Mouse (Mus musculus) retina, adult 2 months (tissue): ENCODE measurements around the gene Ica1.

ENCODE experiments used
- DNase-seq: peaks from one replicate; pipeline ENCODE4 v3.0.0-alpha.2; 2012; ENCODE audit warnings: low read depth, low spot score

Ica1 gene

DNA sequence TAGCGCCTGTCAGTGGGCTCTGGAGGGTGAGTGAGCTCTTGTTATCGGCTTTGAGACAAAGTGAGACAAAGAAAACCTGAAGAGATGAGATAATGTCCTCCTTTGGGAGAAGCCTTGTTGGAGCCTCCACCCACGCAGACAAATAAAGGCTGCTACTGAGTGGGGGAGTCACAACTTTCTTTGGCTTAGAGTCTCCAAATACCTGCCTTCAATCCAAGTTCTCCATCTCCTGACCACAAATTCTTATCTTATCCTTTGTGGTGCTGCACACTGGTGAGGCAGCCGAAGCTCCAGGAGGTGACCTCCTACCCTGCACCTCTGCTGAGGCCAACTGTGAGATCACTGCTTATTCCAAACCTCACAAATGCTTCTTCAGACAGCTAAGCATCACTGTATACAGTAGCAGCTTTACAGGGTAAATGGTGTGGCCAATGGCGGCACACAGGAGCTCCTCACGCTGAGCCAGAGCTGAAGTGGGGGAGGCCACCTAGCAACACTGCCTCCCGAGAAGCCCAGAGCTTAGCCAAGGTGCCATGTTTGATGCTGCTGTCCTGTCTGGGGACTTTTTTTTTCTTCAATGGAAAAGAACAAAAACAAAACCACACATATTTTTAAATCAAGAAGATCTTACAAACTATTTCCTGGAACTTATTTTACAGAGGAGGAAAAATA, 130.6 kb downstream of the Ica1 start:
- DNase-seq: no peak

DNA sequence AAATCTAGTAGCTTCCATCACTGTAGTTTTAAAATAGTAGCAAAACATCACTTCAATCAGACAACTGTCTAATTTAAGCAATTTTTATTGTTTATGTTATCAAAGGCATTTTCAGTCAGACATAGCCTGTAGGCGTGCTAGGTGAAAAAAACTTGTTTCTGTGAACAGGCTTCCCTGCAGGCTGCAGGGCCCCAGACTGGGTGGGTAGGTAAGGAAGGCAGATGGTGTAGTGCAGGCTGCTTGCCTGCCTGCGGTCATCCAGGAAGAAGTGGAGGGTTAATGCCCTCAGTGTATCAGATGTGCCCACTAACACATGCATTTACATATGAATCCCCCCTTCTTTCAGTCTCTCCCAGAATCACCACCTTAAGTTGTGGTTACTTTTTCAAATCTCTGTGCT, 132.6 kb downstream of the Ica1 start:
- DNase-seq: no peak

DNA sequence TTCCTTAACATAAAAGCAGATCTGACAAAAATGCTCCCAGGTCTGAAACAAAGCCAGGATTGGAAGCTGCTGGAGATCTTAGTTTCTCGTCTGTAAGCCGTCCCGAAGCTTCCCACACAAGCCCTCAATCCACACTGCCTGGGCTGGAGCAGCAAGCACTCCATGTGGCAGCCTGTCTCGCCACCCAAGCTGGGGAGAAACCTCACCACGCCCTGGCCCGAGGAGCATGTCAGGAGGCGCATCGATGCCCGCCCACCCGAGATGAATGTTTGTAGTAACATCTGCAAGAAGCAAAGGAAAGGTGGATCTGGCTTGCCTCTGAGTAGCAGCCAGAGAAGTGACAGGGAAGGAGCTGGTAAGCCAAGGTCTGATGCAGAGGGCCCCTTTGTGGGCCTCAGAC, 133.6 kb downstream of the Ica1 start:
- no peak for DNase-seq

DNA sequence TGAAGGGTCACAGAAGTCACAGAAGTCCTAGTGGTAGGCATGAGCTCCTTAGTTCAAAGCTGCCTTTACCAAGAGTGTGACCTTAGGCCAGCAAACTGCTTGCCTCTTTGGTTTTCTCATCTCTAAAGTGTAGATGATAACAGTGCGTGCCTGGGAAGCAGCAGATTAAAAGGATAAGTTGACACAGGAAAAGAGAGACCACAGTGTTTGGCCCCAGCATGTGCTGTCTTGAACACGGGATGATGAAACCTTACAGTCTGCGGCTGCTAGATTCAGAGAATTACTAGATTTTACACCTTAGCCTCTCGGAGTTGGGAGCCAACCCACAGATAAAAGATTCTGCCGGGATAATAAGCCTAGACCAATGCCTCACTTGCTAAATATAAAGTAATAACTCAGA, 137.4 kb downstream of the Ica1 start:
- DNase-seq: no peak

DNA sequence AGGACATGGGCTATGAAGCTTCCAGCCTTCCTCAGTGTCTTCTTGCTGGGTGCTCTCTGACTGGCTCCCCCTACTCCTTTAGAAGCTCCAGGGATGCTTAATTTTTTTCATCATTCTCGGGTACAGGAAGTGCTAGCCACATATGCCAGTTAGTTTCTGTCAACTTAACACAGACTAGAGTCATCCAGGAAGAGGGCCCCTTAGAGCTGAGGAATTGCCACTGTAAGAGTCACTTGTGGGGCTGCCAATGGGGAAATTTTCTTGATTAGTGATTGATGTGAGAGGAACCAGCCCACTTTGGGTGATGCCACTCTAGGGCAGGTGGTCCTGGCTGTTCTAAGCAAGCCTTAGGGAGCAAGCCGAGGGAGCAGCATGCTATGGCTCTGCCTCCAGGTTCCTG, 138.8 kb downstream of the Ica1 start:
- DNase-seq: no peak

DNA sequence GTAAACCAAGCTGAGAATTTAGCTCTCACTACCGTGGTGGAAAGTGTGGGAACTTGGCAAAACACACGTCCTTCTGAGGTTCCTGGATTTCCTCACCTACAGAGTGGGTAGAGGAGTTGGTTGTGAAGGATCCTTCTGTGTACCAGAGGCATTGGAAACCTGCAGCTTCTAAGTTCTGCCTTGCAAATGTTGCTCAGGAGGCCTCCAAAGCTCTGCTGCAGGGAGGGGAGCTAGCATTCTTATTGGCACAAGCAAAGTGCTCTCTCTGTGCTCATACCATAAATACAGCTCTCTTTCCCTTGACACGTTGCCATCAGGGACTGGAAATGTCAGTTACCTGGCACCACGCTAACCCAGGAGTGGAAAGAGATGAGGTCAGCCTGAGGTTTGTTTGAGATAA, 139.4 kb downstream of the Ica1 start:
- no peak for DNase-seq

DNA sequence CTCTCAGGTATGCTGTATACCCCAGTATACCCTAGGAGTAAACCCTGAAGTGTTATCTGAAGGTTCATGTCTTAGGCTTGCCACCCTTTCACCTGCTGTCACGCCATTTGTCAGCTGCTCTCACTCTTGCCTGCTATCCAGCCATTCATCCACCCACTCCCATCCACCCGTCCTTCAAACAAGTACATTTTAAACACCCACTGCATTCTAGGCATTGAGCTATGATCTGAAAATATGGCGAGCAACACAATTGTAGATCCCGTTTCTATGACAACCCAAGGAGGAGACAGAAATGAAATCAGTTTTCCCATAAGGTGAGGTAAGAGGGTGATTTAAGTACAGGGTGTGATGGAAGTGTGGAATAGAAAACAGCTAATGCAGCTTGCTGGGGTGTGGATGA, 140.2 kb downstream of the Ica1 start:
- DNase-seq: no peak

DNA sequence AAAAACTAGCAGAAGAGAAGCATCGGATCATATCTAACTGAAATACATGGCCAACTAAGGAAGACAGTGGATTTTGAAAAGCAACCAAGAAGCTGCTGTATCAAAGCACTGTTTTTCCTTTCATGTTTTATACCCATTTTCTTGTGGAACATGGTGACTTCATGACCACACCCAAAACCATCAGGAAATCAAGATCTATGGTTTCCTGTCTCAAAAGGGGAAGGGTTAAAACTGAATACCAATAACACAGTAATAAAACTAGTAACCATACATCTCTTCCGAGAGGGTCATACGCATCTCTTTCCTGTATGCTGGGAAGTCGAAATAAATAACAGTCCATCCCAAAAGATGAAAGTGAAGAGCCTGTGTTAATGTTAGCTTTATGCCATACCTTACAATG, 145.6 kb downstream of the Ica1 start:
- no peak for DNase-seq

DNA sequence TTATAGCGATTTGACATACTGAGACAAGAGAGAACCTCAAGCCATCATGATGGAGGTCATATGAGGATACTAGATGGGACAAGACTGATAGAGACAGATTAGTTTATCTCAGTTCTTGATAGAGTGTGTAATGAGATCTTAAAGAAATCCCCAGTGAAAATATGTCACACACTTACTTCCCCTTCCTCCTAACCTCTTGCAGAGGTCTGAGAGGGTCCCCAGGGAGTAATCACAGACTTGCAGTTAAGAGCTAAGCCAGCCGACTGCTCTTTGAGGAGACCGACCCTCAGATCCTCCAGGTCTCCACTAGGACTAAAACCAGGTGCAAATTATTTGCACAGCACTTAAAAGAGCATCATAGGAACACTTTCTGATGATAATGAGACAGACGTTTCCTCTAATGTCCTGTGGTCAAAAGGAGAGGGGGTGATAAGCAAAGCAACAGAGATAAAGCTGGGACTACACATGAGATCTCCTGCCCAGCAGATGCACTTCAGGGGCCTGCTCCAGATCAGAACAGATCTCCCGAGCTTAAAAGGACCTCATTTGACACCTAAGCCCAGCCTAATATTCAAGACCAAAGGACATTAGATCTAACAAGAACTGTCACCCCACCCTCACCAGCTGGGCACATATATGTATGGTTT, 146.2 kb downstream of the Ica1 start:
- no peak for DNase-seq

DNA sequence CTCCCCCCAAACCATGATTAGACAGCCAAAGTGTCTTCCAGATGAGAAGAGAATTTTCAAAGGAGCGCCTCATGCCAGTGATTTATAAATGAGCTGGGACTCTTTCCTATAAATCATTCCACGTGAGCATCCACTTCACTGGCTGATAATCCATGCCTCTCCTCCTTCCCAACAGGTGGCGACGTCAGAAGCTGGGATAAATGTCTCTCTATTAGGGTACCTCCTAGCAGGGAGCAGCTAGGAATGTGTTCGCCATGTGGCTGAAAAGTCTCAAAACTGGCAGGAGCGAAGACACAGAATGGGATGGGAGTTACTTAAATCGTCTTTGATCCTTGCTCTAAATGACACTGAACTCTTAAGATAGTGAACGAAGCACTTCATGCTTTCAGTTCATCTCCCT, 146.9 kb downstream of the Ica1 start:
- DNase-seq: no peak

DNA sequence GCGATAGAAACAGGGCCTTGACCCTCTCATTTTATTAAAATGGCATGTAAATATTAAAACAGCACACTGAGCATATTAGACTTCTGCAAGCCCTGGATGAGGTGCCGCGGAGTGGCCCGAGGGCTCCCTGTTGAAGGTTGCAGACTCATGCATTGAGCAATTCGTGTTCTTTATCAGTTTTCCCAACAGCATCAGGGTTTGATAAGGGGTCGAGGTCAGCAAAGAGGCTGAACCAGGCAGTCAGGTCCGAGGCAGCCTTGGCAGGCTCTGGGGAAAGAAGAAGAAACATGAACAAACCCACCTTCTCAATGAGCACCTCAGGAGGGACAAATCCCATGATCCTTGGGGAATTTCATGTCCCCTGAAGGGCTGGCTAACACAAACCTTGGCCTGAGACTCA, 147.8 kb downstream of the Ica1 start:
- no peak for DNase-seq

DNA sequence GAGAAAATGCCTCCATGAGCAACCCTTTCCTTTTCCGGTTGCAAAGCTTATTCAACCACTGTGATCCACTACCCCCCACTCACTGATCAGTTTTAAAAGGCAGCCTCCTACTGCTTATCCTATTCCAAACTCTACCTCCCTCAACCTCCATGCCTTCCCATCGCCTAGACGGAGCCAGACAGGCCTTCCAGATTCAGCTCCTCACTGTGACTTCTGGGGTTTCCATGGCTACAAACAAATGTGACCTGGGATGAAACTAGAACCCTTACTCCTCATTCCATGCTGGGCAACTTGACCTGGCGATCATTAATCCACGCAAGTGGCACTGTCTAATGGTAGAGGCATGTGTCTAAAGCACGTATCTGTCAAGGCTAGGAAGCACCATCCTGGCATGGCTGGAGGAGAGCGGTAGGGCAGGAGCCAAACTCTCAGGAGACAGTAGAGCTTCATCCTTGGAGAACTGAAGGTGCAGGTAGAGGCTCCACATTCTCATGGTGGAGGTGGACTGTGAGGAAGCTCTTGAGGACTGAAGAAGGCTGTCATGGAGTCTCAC, 149.5 kb downstream of the Ica1 start:
- DNase-seq: no peak

DNA sequence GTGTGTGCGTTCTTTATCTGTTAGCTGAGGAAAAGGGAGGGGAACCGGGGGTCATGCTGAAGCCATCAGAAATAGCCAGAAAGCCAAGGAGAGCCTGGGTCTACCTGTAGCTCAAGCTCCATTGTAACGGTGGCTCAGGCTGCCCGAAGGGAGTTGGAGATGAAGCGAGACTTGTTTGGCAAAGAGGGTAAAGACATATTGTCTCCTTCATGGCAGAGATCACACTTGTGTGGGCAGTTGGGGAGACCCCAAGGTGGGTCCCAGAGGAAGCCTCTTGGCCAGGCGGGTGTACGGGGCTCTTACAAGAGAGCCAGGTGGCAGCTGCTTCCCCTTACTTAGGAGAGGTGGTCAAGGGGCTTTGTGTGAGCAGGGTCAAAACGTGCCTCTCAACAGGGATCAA, 150.1 kb downstream of the Ica1 start:
- DNase-seq: no peak

DNA sequence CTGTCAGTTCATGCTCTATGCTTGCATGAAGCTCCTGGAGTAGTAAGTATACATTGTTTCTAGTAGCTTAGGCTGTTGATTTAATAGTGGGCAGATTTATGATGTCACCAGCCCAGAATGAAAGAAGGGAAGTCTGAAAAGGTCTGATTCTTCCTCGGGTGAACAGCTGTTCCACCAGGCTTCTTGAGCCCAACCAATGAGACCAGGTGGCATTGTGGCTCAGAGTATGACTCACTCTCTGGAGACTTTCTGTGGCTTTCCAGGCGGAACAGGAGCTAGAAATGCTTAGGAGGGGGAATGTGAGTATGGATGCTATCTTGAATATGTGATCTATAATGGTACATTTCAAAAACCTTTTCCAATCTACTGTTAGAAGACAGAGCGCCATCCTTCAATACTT, 155.2 kb downstream of the Ica1 start:
- DNase-seq: no peak

DNA sequence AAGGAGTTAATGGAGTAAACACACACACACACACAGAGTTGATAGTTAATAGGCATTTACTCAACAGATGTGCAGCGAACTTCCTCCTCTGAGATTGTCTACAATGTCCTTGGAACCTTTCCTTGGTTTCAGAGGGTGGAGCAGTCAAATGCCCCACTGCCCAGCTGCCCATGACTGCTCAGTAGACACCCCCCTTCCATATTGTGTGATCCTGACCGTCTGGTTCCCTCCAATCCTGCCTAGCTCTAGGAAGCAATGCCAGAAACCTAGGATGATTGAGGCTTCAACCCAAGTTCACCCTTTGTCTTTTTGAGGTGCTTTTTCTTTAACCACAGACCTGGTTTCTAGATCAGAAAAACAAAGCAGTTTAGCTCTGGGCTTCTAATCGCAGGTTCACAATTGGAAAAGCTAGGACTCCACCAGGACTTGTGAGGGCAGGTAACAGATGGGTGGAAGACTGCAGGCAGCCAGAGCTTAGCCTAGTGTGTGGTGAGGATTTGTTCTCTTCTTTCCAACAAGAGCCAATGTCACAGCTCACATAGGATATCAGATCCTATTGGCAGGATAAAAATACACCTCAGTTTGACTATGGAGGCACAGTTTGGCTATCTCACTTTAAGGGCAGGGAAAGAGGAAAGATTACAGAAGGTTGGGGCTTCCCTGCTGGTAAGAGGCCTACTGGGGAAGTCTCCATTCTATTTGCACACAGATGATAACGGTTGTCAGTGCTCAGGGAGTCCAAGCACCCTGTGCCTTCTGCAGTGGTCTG, 158.5 kb downstream of the Ica1 start:
- no peak for DNase-seq

DNA sequence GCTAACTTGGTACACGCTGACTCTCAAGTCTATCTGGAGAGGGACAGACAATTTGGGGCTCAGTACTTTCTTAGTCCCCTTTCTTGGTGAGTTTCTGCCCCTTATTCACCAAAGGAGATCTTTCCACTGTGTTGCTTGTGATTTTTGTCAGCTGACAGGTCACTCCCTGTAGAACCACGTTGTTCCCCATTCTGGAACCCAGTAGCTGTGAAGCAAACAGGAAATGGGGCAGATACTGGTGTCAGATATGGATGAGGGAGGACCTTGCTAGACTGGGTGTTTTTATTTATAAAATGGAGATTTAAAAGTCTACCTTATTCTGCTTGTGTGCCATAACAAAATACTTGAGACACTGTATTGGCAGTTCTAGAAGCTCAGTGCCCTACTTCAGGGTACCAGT, 160.9 kb downstream of the Ica1 start:
- DNase-seq: no peak

DNA sequence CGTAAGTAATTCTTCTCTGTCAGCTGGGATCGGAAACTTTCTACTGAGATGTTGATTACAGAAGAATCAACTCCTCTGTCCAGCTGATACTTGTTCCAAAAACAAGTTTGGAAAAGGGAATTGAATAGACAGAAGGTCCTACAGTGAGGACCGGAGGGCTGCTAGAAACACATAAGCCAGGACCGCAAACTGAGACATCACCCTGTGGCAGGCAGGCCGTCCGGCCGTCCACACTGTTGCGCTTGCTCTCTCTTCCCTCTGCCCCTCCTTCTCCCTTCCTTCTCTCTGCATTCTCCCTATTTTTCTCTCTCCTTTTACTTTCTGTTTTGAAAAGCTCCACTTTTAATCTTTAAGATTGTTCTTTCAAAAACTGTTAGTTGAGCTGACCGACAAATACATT, 186.6 kb downstream of the Ica1 start:
- DNase-seq: no peak

DNA sequence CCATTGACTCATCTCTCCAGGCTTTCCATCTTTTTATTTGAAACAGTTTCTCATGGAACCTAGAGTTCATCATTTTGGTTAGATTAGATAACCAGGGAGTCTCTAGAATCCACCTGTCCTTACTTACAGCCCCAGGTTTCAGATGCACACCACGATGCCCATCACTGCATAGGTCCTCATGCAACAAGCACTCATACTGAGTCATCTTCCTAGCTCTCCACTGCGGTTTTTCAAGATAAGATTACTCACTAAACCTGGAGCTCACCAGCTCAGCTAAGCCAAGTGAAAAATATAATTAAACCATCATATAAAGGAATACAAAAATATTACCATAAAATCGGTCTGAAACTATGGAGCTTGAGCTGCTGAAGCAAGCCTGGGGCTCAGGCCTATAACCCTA, 194.4 kb downstream of the Ica1 start:
- DNase-seq: no peak

DNA sequence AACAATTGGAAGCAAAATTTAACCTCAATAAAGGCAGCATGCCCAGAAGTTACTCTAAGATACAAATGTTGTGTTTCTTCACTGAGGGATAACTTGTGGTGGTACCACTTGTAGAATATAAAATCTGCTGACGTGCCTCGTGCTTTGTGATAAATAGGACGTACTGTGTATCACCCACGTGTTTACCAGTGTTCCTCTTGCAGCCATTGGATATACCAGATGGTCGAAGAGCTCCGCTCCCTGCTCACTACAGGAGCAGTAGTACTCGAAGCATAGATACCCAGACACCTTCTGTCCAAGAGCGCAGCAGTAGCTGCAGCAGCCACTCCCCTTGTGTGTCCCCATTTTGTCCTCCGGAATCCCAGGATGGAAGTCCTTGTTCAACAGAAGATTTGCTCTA, 195.9 kb downstream of the Ica1 start:
- DNase-seq: no peak
